Mouse (Mus musculus) neural tube, embryonic 10.5 days (tissue): ENCODE measurements around the gene C1qtnf1.

ENCODE experiments used
- DNase-seq: peaks from one replicate; pipeline ENCODE4 v3.0.0-alpha.2; 2017; ENCODE audit warnings: low spot score; ENCODE audit errors: extremely low spot score

C1qtnf1 gene

DNA sequence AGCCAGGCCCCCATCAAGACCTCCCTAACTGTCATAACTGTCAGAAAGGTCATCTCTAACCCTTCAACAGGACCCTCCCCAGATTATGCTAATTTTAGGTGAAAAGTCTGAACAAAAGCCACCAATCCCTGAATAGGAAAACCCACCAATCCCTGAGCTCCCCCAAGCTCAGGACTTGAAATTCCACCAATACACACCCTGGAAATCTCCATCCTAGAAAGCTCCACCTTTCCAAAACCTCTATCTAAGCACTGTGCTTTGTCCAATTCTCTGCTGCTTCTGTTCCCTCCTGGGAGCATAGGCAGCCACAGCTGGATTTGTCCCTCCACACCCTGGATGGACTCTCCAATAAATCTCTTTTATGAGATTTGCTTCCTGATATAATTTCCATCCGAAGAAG lies 45.2 kb downstream of the C1qtnf1 start:
- DNase-seq, result no peak

DNA sequence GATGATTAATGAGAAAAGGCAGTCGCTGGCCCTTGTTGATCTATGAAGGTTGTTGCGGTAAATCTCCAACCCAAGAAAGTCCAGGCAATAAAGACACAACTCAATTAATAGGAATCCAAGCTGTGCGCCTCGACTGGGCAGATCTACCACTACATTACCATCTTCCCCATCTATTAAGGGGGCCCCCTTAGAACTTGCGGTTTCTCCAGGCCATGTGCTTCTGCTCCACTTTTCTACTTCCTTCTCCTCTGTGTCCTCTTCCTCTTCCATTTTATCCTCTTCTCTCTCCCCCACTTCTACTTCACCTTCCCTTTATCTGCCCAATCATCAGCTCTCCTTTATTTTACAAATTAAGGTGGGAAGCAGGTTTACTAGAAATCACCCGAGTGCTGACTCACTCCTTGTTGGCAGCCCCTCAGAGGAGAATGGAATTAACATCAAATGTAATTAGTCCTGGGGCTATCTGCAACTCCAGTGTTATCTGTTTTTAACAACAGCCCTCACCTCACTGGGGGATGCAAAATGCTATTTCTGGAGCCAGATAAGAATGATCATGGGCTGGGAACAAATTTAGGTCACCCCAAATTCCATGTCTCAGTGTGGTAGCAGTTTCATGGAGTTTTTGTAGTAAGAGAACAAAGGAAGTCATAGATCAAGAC lies 46.0 kb downstream of the C1qtnf1 start:
- DNase-seq, result no peak

DNA sequence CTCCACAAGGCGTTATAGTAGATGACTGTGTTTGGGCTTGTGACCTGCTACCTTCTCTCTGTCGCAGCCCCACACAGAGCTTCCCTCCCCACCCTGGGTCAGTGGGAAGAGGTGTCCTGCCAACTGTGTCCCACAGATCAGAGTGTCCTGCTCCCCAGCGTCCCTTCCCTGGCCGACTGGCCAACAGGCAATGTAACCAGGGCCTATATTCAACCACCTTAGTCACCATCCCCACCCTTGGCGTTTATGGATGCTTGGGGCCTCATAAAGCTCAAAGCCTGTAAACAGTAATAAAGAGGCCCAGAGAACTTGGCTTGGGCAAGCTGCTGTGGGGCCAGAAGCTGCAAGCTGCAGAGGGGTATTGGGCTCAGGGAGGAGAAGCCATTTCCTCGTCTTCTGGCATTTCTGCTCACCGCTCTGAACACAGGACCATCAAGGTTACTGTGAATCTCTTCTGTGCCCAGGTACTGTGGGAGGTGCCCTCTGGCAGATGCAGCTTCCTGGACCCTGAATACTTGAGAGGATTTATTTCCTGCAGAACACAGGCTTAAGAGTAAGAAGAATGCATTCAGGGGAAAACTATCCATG lies 47.6 kb downstream of the C1qtnf1 start:
- no peak for DNase-seq

DNA sequence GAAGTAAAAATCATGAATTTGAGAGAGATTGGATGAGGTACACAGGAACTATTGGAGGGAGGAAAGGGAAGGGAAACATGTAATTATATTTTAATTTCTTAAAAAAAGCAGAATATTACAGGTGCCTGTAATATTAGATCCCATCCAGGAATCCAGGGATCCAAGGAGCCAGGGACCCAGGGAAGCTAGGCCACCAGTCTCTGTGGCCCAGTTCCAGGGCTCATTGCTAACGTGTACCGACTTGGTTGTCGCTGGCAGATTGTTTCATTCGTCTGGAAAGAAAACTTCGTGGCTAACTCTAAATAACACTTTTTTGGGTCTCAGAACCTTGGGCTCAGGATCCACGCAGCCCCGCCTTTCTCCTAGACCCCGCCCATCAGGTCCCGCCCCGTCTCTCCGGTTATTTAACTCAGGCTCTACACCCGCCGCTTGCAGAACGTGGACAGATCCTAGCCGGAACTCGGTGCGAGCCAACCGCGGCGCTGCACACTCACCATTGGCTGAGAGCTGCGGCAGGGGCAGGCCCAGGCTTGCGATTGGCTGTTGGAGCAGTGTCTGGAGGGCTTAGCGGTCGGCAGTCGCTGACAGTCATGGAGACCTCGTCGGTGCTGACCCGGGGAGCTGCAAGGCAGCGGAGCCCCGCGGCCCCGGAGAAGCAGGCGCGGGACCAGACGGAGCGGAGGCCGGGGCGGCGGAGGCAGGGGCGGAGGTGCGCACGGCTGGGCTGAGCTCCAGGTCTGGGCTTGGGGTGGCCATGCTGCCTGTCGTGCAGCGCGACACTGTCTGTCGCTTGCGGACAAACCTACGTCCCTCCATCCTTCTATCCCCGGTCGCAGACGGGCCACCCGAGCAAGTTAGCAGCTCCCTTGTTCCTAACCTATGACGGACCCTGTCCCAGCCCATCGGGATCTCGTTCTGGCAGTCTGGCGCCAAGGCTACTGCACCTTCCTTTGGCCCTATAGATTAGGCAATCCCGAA lies 48.7 kb downstream of the C1qtnf1 start, which contains the start of gene Engase:
Gene Engase, plus strand, starts transcription at position 434 of the 978 bp plus-strand sequence.
- peak; percentile 94 for DNase-seq

DNA sequence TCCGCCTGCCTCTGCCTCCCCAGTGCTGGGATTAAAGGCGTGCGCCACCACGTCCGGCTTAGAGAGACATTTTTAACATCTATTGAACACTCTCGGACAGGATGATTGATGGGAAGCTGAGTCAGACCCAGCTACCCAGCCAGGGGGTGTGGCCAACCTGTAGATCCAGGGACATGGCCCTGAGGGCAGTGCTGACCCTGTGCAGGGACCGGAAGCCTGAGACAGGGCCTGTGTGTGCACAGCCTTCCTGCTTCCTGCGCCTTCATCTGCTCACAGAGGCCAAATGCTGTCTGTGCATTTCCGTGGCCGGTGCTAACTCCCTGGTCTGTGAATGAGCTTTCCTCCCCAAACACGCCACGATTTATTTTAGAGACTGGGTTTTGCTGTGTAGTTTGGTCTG lies 51.8 kb downstream of the C1qtnf1 start:
- no peak for DNase-seq

DNA sequence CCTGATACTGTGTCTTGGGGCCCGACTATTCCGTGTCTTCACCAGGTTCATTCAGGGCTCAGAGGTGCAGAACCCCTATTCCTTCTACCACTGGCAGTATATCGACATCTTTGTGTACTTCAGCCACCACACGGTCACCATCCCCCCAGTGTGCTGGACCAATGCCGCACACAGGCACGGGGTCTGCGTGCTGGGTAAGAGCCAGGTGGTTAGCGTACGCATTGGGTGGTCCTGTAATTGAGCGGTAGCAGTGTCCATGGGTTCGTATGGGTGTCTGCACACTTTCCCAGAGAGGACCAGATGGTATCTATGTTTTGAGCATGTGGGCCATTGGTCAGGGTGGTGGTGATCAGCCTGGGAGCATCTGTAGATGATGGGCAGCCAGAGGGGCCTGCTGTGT lies 53.2 kb downstream of the C1qtnf1 start:
- no peak for DNase-seq

DNA sequence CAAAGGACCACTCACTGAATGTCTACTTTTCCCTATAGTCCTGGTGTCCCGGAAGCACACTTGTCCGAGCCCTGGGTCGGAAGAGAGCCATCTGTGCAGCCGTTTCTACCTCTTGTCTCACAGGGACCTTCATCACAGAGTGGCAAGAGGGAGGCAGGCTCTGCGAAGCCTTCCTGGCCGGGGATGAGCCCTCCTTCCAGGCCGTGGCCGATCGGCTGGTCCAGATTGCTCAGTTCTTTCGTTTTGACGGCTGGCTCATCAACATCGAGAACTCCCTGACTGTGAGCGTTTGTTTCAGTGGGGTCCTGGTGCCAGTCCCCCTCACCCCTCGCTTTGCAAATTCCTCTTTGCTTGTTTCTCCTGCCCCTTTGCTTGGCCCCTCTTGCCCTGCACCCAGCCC lies 53.7 kb downstream of the C1qtnf1 start:
- DNase-seq, result no peak

DNA sequence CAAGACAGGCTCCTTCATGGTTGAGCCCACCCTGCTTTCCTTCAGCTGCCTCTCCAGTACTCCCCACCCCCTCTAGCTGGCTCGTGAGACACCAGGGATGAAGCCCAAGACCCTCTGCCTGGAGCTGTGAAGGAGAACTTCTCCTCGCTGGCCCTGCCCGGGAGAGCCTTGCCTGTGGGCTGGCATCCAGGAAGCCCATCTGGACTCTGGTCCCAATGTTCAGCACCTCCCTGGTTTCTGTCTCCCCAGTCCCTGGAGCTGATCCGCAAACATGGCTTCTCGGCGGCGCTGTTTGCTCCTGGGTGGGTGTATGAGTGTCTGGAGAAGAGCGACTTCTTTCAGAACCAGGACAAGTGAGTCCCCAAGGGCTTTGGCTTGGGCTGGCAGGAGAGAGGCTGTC lies 56.2 kb downstream of the C1qtnf1 start:
- no peak for DNase-seq

DNA sequence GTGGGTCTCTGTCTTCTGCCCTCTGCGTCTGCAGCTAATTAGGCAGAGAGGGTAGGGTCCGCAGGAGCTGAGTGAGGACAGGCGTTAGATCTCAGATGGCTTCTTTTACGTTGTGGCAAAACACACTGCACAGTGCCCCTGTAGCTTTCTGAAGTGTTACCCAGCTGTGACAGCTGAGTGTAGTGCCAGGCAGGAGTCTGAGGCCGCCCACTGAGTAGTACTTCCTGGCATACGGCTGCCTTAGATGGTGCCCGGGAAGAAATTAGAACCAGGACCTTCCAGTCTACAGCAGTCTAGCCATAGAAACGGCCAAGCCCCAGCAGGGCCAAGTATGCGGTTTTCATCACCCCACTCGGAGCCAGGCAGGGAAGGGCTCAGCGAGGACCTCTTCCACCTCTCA lies 57.3 kb downstream of the C1qtnf1 start:
- DNase-seq, result no peak

DNA sequence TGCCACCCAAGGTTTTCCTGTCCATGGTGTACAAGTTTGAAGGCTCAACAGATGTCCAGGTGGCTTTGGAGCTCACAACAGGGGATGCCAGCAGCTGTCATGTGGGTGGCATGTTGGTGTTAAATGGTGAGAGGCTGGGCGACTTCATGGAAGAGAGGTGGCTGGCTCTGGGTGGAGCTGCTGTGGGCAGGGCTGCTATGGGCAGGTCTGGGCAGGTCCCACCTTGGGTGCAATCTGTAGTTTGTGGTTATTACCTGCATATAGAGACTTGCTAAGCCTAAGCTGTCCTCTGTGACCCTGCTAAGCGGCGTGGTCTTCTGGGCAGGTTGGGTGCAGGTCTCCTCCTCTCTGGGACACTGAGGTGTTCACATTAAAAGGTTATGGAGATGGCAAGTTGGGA lies 57.8 kb downstream of the C1qtnf1 start:
- DNase-seq, result no peak

DNA sequence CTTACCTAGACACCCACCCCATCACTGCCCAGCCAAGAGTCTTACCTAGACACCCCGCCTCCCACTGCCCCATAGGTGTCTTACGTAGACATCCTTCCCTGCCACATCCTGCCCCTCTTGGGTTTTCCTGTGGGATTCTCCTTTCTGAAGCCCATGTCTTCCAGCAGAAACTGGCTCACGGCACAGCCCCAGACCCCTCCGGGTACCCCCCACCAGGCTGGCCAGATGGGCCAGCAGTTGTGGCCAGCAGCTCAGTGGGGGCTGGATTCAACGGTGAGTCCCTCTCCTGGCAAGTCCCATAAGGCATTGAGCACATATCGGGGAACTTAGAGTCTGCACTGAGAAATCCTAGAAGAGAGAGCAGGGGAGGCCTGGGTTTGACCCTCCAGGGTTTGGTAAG lies 58.3 kb downstream of the C1qtnf1 start:
- no peak for DNase-seq

DNA sequence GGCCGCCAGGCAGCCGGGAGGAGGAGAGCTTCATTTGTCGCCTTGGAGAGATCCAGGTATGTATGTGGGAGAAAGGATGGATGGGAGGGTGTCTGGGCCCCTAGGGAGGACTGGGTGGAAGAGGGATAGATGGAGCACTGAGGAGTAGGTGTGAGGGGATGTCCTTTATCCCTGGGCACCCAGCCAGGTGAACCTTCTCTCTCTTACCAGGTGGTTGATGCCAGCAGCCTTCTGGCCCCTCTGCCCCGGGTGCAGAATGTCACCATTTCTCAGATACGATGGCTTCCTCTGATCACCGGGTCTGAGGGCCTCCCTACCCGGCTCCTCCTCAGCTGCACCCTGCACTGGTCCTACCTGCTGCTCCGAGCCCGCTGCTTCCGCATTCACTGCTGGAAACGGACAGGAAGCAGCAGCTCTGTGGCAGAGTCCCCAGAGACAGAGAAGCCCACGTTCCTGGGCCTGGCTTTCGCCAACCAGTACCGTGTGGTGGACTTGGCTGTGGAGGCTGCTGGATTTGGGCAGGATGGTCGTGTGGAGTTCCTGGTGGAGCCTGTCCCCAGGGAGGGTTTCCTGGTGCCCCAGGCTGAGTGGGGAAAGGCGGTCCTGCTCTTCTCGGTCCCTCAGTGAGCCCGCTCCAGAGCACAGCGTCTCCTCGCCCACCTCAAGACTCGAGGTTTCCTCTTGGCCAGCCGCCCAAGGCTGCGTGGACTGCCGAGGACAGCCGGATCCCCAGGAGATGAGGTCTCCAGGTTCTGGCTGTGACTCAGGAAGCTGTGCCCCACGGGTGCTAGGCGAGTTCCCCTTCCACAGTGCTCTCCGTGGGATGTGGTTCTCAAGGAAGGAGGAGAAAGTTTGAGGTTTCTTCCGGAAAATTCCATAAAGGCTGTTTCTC lies 59.1 kb downstream of the C1qtnf1 start:
- DNase-seq, result no peak

DNA sequence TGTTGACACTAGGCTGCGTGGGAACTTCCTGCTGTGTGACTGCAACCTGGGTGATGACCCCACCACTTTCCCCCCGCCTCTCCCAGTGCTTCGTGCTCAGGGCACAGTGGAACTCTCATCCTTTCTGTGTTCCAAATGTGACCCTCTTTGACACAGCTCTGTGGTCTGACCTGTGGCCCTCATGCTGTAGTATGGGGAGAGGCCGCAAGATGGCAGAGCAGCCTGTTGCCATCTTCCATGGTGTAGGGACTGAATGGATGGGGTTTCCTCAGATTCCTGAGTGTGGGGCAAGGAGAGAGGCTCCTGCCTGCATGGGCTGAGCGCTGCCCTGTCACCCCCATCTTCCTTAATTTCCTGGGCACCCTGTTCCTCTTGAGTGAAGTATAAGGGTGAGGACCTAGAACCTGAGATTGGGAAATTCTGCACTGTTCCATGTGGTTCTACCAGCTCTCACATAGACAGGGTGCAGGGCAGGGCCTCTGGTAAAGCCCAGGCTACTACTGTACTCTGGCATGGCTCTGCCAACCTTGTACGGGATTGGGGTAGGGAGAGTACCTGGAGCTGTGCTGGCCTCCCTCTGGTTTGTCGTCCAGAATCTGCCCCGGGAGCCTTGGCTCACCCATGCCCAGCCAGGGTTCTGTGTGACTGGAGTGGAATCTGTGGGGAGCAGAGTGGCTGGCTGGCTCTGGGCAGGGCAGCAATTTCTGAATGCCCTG lies 60.3 kb downstream of the C1qtnf1 start:
- DNase-seq, result no peak

DNA sequence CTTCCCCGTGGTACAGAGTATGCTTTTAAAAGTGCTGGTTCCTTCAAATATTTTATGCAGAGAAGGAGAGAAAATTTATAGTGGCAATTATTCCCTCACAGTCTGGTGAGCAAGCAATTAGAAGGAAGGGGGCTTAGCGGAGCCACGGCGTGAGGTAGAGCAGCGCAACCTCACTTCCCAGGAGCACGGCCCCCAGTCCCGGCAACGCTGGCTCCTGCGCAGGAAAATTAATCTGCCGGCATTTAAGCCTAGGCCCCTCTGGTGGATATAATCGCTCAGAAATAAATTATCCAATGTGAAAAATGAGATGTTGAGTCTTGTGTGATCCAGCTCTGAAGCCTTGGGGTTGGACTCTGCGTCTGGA lies 60.9 kb downstream of the C1qtnf1 start:
- no peak for DNase-seq

DNA sequence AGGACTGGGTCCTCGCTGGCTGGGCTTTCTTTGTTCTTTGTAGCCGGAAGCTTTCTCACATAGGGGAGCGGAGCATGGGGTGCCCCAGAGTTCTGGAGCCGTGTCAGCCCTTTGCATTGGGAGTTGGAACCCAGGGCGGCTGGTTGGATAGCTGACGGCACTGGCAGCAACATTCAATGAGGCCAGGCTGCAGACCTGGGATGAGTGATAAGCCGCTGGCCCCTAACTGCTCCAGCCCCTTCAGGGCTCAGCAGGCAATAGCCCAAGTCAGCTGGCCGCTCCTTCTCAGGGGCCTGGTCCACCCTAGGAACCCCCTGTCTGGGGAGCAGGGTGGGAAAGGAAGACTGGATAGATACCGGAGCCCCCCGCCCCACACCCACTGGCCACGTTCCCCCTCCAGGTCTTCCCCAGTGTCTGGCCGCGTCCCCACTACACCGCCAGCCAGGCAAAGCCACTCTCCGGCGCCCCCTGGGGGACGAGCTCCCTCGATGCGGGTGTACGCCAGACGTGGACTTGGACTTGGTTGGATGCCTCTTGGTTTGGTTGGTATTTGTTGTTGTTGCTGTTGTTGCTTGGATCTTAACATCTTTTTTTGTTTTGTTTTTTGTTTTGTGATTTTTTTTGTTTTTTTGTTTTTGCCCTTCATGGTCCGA lies 62.7 kb downstream of the C1qtnf1 start:
- DNase-seq, result peak; percentile 88

DNA sequence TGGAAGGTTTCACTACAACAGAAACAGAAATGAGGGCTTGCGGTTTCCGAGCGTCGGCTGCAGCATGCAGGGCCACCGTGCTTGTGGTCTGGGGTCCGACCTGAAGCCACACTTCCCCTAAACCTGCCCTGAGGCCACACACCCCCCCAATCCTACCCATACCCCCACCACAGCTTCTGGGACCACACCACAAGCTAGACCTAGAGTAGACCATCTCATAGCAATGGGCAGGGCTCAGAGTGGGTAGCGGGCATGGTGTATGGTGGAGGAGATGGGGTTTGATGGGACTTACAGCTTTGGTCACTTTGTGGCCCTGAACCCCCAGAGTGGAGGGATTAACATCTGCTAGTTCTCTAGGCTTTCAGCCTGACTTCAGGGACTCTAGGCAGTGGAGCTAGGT lies 63.2 kb downstream of the C1qtnf1 start:
- no peak for DNase-seq

DNA sequence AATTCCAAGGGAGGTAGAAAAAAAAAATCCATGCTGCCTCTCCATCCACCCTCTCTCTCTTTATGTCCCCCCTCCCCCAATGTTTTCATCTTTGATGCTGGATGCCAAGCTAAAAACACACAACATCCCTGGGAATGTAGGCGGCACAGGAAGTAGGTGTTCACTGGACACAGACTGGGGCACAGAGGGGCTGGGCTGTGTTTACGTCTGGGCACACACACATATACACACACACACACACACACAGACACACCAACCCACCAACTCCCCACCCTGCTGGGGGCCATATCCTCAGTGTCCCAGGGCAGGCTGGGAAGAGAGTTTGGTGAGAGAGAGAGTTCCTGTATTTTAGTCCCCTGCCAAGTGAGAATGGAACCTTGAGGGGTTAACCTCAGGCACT lies 65.5 kb downstream of the C1qtnf1 start:
- no peak for DNase-seq

DNA sequence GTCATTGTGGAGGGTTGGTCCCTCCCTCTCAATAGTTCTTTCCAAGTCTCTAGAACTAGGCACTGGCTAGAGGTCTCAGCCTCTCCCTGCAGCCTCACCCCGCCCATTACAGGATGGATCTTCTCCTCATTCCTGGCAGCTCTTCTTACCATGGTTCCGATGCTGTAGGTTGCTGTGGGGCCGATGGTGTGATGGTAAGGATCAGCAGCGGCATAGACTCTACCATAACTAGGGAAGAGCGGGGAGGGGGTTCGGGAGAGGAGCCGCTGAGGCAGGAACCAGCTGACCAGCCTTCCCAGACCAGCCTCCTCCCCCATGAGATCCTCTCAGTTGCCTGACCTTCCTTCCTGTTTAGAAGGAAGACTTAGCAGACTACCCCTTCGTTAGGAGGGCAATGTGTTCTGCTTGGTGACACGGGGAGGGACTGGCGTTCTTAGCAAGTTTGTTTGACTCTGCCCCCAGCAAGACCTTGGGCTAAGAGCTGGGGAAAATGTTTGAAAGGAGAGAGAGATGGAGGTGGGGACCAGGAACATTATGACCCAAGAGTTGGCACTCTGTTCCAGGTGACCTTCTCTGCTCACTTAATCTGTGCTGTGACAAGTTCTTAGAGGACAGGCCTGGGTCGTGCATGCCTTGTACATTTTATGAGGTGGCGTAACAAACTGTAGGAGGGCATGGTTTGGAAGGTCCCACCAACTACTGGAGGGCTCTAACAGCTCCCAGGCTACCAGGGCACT lies 66.2 kb downstream of the C1qtnf1 start:
- no peak for DNase-seq

DNA sequence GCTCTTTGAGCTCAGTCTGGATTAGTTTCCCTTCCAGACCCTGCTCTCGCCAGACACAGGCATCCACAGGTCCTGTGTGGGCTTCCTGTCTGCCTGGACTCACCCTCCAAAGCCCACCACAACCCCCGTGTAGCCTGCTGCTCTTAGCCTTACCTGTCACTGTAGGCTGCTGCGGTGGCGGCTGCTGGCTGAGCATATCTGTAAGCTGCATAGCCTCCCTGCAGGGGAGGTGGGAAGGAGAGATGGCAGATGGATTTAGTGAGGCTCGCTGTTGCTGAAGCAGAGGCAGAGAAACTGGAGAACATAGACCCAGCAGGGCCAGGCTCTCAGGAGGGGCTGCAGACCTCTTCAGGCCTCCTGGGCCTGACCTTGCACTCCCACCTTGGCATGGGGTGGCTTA lies 67.1 kb downstream of the C1qtnf1 start:
- DNase-seq, result no peak
